Mouse (Mus musculus) adrenal gland, postnatal 36 days (tissue): ENCODE data around the gene Pbx1. TPM values are rescaled to one million over a fixed set of nuclear protein-coding genes. Genes with fewer than 3 reads are reported as not detected.
"Not testable (repeated sequence)": the region's sequence is repeated elsewhere in the genome, so short reads cannot be mapped to it uniquely, and the experiment has no call there.

Source experiments
- DNase-seq, 2 experiments: peaks; one replicate each; pipeline ENCODE4 v3.0.0; 2021; ENCODE audit warnings: mixed read lengths in 1 of 2
- long read RNA-seq, 2 experiments: library from polyadenylated mRNA; stranded (forward); transcript quantifications; one replicate each; pipeline ENCODE4 v2.0.0; 2021; ENCODE audit warnings: borderline sequencing depth in 2 of 2
- total RNA-seq, 2 experiments: library from RNA; stranded (reverse); gene quantifications; 2 replicates each; pipeline ENCODE4 v1.2.3; 2021

The Pbx1 gene
- 100 to 1,000 TPM; 162 to 190 TPM for total RNA-seq
- long read RNA-seq, experiment 1, partial matches to known transcripts: 3 of 35 reads
- long read RNA-seq, experiment 1, other reads (novel, unspliced or antisense): 32 of 35 reads
- long read RNA-seq, experiment 2, partial matches to known transcripts: 1 of 6 reads
- long read RNA-seq, experiment 2, other reads (novel, unspliced or antisense): 5 of 6 reads

- not testable (repeated sequence) for DNase-seq
Measured at GRCm38 (mm10) chr1:168432232-168432280, at the start of gene Pbx1. Gene Pbx1, minus strand, starts transcription at chr1:168432270.

- no peak for DNase-seq
Measured at GRCm38 (mm10) chr1:168479626-168480025, 47.6 kb upstream of the Pbx1 start.

GRCm38 (mm10) chr1:168478829-168479228 lies 46.8 kb upstream of the Pbx1 start:
- DNase-seq: no peak

- no peak for DNase-seq
Measured at GRCm38 (mm10) chr1:168476917-168477316, 44.8 kb upstream of the Pbx1 start.

- peak; percentile 47 to 51 for DNase-seq
Measured at GRCm38 (mm10) chr1:168476216-168476897, 44.3 kb upstream of the Pbx1 start.

- DNase-seq: peak in 1 of 2 experiments; percentile 17
Measured at GRCm38 (mm10) chr1:168475579-168476208, 43.6 kb upstream of the Pbx1 start.

- DNase-seq: peak in 1 of 2 experiments; percentile 14
Measured at GRCm38 (mm10) chr1:168473255-168474069, 41.4 kb upstream of the Pbx1 start.

- no peak for DNase-seq
Measured at GRCm38 (mm10) chr1:168472545-168473254, 40.6 kb upstream of the Pbx1 start.

GRCm38 (mm10) chr1:168459426-168459825 lies 27.4 kb upstream of the Pbx1 start:
- DNase-seq: no peak

- DNase-seq: no peak
Measured at GRCm38 (mm10) chr1:168457191-168457747, 25.2 kb upstream of the Pbx1 start.

- DNase-seq: no peak
Measured at GRCm38 (mm10) chr1:168455178-168455577, 23.1 kb upstream of the Pbx1 start.

- no peak for DNase-seq
Measured at GRCm38 (mm10) chr1:168433671-168434070, 1.6 kb upstream of the Pbx1 start.

- peak; percentile 95 to 97 for DNase-seq
Measured at GRCm38 (mm10) chr1:168432281-168432725, 233 bp upstream of the Pbx1 start.

GRCm38 (mm10) chr1:168431711-168432231 lies 299 bp downstream of the Pbx1 start:
- peak; percentile 25 to 91 for DNase-seq

- DNase-seq: peak; percentile 54 to 67
Measured at GRCm38 (mm10) chr1:168430868-168431710, 981 bp downstream of the Pbx1 start.

GRCm38 (mm10) chr1:168429856-168430644 lies 2.0 kb downstream of the Pbx1 start:
- DNase-seq: no peak

GRCm38 (mm10) chr1:168429406-168429805 lies 2.7 kb downstream of the Pbx1 start:
- DNase-seq: no peak

GRCm38 (mm10) chr1:168428255-168428654 lies 3.8 kb downstream of the Pbx1 start:
- no peak for DNase-seq

GRCm38 (mm10) chr1:168427596-168427995 lies 4.5 kb downstream of the Pbx1 start:
- no peak for DNase-seq

- DNase-seq: no peak
Measured at GRCm38 (mm10) chr1:168426900-168427299, 5.2 kb downstream of the Pbx1 start.
